Mouse (Mus musculus) embryo, embryonic 9.5 days (tissue): ENCODE data around the gene Muc2.
"Not testable (repeated sequence)": the region's sequence is repeated elsewhere in the genome, so short reads cannot be mapped to it uniquely, and the experiment has no call there.

Source experiments
- DNase-seq: peaks from one replicate; pipeline ENCODE4 v3.0.0-alpha.2; 2017; ENCODE audit errors: extremely low spot score

Gene Muc2

GRCm38 (mm10) chr7:141690040-141690439 lies at the start of gene Muc2:
Gene Muc2 (plus strand): TSS chr7:141690340.
- DNase-seq: no peak

- no peak for DNase-seq
Observed at GRCm38 (mm10) chr7:141642375-141642774, 47.8 kb upstream of the Muc2 start.

GRCm38 (mm10) chr7:141643160-141643559 lies 47.0 kb upstream of the Muc2 start:
- peak; percentile 30 for DNase-seq

- no peak for DNase-seq
Observed at GRCm38 (mm10) chr7:141647083-141647482, 43.1 kb upstream of the Muc2 start.

GRCm38 (mm10) chr7:141647815-141648214 lies 42.3 kb upstream of the Muc2 start:
- no peak for DNase-seq

- no peak for DNase-seq
Observed at GRCm38 (mm10) chr7:141652191-141652590, 37.9 kb upstream of the Muc2 start.

GRCm38 (mm10) chr7:141660346-141660745 lies 29.8 kb upstream of the Muc2 start:
- no peak for DNase-seq

GRCm38 (mm10) chr7:141661481-141661880 lies 28.7 kb upstream of the Muc2 start:
- DNase-seq: no peak

- DNase-seq: no peak
Observed at GRCm38 (mm10) chr7:141662223-141662622, 27.9 kb upstream of the Muc2 start.

GRCm38 (mm10) chr7:141666190-141666589 lies 23.9 kb upstream of the Muc2 start:
- DNase-seq: peak; percentile 46

GRCm38 (mm10) chr7:141669097-141669496 lies 21.0 kb upstream of the Muc2 start:
- DNase-seq: not testable (repeated sequence)

- no peak for DNase-seq
Observed at GRCm38 (mm10) chr7:141670999-141671398, 19.1 kb upstream of the Muc2 start.

GRCm38 (mm10) chr7:141671626-141672291 lies 18.4 kb upstream of the Muc2 start:
- DNase-seq: no peak

GRCm38 (mm10) chr7:141678922-141679321 lies 11.2 kb upstream of the Muc2 start:
- DNase-seq: no peak

GRCm38 (mm10) chr7:141687330-141687729 lies 2.8 kb upstream of the Muc2 start:
- no peak for DNase-seq

GRCm38 (mm10) chr7:141693591-141694273 lies 3.6 kb downstream of the Muc2 start:
- DNase-seq: peak; percentile 27

GRCm38 (mm10) chr7:141694274-141694639 lies 4.1 kb downstream of the Muc2 start:
- DNase-seq: no peak

- DNase-seq: no peak
Observed at GRCm38 (mm10) chr7:141696538-141696937, 6.4 kb downstream of the Muc2 start.

GRCm38 (mm10) chr7:141699556-141700220 lies 9.5 kb downstream of the Muc2 start:
- no peak for DNase-seq

- DNase-seq: no peak
Observed at GRCm38 (mm10) chr7:141747451-141748100, 57.4 kb downstream of the Muc2 start.

- no peak for DNase-seq
Observed at GRCm38 (mm10) chr7:141752513-141752912, 62.4 kb downstream of the Muc2 start.

- DNase-seq: peak; percentile 69
Observed at GRCm38 (mm10) chr7:141755831-141756230, 65.7 kb downstream of the Muc2 start.
